Mouse (Mus musculus) lung, embryonic 14.5 days (tissue): ENCODE measurements around the gene Ralgps1. TPM values are rescaled to one million over a fixed set of nuclear protein-coding genes. Genes with fewer than 3 reads are reported as not detected.

ENCODE experiments used
- ATAC-seq: fragments of 200-750 bp; cut with Nextera tagmentation; 2 replicates; pipeline ENCODE4 v1.8.0; 2017; ENCODE audit warnings: mild to moderate bottlenecking, moderate TSS enrichment, moderate library complexity; ENCODE audit not compliant: insufficient read depth
- DNase-seq: peaks from one replicate; pipeline ENCODE4 v3.0.0-alpha.2; 2015
- H3K27ac ChIP-seq: fragments of 300-500 bp; sonication (generic); 2 replicates; pipeline ENCODE4 v1.5.1; 2014; ENCODE audit warnings: low read depth, mild to moderate bottlenecking, moderate library complexity
- H3K27me3 ChIP-seq: fragments of 300-500 bp; sonication (generic); 2 replicates; pipeline ENCODE4 v1.6.1; 2014; ENCODE audit warnings: low read length, control low read depth; ENCODE audit not compliant: insufficient read depth
- H3K36me3 ChIP-seq: fragments of 300-500 bp; sonication (generic); 2 replicates; pipeline ENCODE4 v1.6.1; 2014; ENCODE audit warnings: control low read depth; ENCODE audit not compliant: insufficient read depth
- H3K4me1 ChIP-seq: fragments of 300-500 bp; sonication (generic); 2 replicates; pipeline ENCODE4 v1.6.1; 2014; ENCODE audit warnings: antibody characterized with exemption, control low read depth; ENCODE audit not compliant: insufficient read depth
- H3K4me2 ChIP-seq: fragments of 300-500 bp; sonication (generic); 2 replicates; pipeline ENCODE4 v1.6.1; 2014; ENCODE audit warnings: mild to moderate bottlenecking
- H3K4me3 ChIP-seq: fragments of 300-500 bp; sonication (generic); 2 replicates; pipeline ENCODE4 v1.5.1; 2014; ENCODE audit warnings: low read depth, low read length
- H3K9ac ChIP-seq: fragments of 300-500 bp; sonication (generic); 2 replicates; pipeline ENCODE4 v1.6.1; 2014
- H3K9me3 ChIP-seq: fragments of 300-500 bp; sonication (generic); 2 replicates; pipeline ENCODE4 v1.6.1; 2016; ENCODE audit warnings: low read depth, low read length, control low read depth
- CTCF ChIP-seq: IDR thresholded peaks from 2 replicates; pipeline ENCODE4 v1.5.1; 2016; ENCODE audit warnings: antibody characterized with exemption, low read depth
- WGBS: fragments of 180-500 bp; shearing (Covaris S2); extraction: QIAGEN DNeasy Blood & Tissue Kit; methylation state at CpG from one replicate; pipeline ENCODE4 v1.1.7; 2014; 5-methylcytosine and 5-hydroxymethylcytosine counted together
- microRNA-seq: library from miRNA; unstranded; fragments of <30 nt; microRNA quantifications from one replicate; pipeline ENCODE4, GENCODE M21; 2016; ENCODE audit warnings: borderline number of aligned reads
- polyA plus RNA-seq: library from polyadenylated mRNA; unstranded; fragments of >200 nt; fragmentation: Nextera tagmentation; extraction: Ambion mirVana; gene quantifications from 2 replicates; pipeline ENCODE4 v1.2.1, GENCODE M21; 2014

Gene Ralgps1
- polyA plus RNA-seq, 1 experiment from 2014 or later: 6.1 TPM

- Histone ChIP-seq H3K4me2 (no peak overlapping the region), H3K27ac (no peak overlapping the region), H3K4me1 (no peaks in the 10 kb centered on the region), H3K4me3 (no peak overlapping the region), H3K36me3 (no peaks in the 10 kb centered on the region), H3K27me3 (no peaks in the 10 kb centered on the region), H3K9me3 (no peaks in the 10 kb centered on the region), H3K9ac (no peak overlapping the region)
- 72% methylated on average over 7 of the region's 7 CpGs for WGBS
- TF ChIP-seq CTCF: no peak
- DNase-seq: no peak
- ATAC-seq: no peak
These were observed 284.5 kb downstream of the Ralgps1 start for GRCm38 (mm10) chr2:33086671-33087363.

DNA sequence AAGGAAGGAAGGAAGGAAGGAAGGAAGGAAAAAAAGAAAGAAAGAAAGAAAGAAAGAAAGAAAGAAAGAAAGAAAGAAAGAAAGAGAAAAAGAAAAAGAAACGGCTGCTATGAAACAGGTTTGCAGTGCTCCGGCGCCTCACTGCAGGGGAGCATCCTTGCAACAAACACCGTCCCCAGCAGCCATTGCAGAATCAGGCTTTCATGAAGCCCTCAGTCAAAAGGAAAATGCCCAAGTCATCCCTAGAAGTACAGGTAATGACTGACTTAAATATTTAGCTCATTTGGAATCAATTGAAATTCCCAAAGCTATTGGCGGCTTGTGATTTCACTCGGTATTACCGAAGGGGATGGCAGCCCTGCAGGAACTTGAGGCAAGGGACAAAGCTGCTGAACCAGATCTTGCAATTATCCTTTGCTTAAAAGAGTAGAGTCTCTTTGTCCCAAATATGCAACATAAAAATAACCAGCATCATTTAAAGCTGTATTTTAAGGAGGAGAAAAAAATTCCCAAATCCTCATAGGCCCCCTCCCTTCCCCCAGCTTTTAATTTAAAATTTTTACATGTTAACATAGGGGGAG, 285.2 kb downstream of the Ralgps1 start:
- no peak for DNase-seq

GRCm38 (mm10) chr2:33084221-33084620, 287.1 kb downstream of the Ralgps1 start:
- DNase-seq (no peak), ATAC-seq (no peak)
- H3K4me2 ChIP-seq: no peak overlapping the region
- no peaks in the 10 kb centered on the region for H3K9me3 ChIP-seq
- WGBS: 63% methylated on average over 3 of the region's 3 CpGs
- peaks cover 6% of the 10 kb centered on the region; the same call in 1 of the 2 replicates for H3K4me1 ChIP-seq
- no peaks in the 10 kb centered on the region for H3K27me3 ChIP-seq
- no peak overlapping the region for H3K9ac ChIP-seq
- H3K4me3 ChIP-seq: no peak overlapping the region
- H3K36me3 ChIP-seq: no peaks in the 10 kb centered on the region
- no peak overlapping the region for H3K27ac ChIP-seq
- no peak for TF ChIP-seq CTCF

More for the DNA sequence above, 285.2 kb downstream of the Ralgps1 start:
- no peaks in the 10 kb centered on the region for H3K4me1 ChIP-seq
- no peak overlapping the region for H3K4me2 ChIP-seq
- no peak overlapping the region for H3K27ac ChIP-seq
- no peak overlapping the region for H3K4me3 ChIP-seq
- no peaks in the 10 kb centered on the region for H3K9me3 ChIP-seq
- WGBS: 67% methylated on average over 7 of the region's 7 CpGs
- no peak for ATAC-seq
- TF ChIP-seq CTCF: no peak
- no peaks in the 10 kb centered on the region for H3K27me3 ChIP-seq
- H3K36me3 ChIP-seq: no peaks in the 10 kb centered on the region
- H3K9ac ChIP-seq: no peak overlapping the region

Small RNA genes within 50 kb of the gene (microRNA-seq; reads per million reads assigned to microRNA genes)
- gene Gm25998: not detected

Other genes with a start within 250 kb of the Ralgps1 start
- 11.1 and 13.0 TPM in 2 replicates for gene Garnl3, start 239.8 kb downstream of the Ralgps1 start, polyA plus RNA-seq
- 30.1 and 30.3 TPM in 2 replicates for gene Angptl2, start 155.4 kb downstream of the Ralgps1 start, polyA plus RNA-seq
- gene Zbtb34, start 59.8 kb upstream of the Ralgps1 start, polyA plus RNA-seq: 9.6 and 10.8 TPM in 2 replicates
- 16.4 and 17.2 TPM in 2 replicates for gene Zbtb43, start 97.1 kb upstream of the Ralgps1 start, polyA plus RNA-seq